Mouse (Mus musculus) embryonic facial prominence, embryonic 11.5 days (tissue): ENCODE results near the gene Erp27. TPM values are rescaled to one million over a fixed set of nuclear protein-coding genes. Genes with fewer than 3 reads are reported as not detected.
A peak's percentile ranks its signal among the peaks of the same experiment; 100 is the strongest.

Experiments
- ATAC-seq: fragments of 200-750 bp; cut with Nextera tagmentation; replicated peaks from 2 replicates; pipeline ENCODE4 v1.8.0; 2017; ENCODE audit warnings: low read depth; ENCODE audit not compliant: insufficient number of reproducible peaks, low FRiP score, low TSS enrichment
- DNase-seq: peaks from one replicate; pipeline ENCODE4 v3.0.0-alpha.2; 2015; ENCODE audit warnings: low spot score
- H3K27ac ChIP-seq: fragments of 300-500 bp; sonication (generic); replicated peaks from 2 replicates; pipeline ENCODE4 v1.5.1; 2014; ENCODE audit warnings: mild to moderate bottlenecking, low read depth, low read length, control low read depth
- H3K27me3 ChIP-seq: fragments of 300-500 bp; sonication (generic); 2 replicates; pipeline ENCODE4 v1.6.1; 2014; ENCODE audit warnings: mild to moderate bottlenecking, low read length, moderate library complexity, mixed read lengths; ENCODE audit not compliant: control insufficient read depth, insufficient read depth
- H3K36me3 ChIP-seq: fragments of 300-500 bp; sonication (generic); replicated peaks from 2 replicates; pipeline ENCODE4 v1.6.1; 2014; ENCODE audit warnings: low read depth, mild to moderate bottlenecking, low read length, moderate library complexity, mixed read lengths; ENCODE audit not compliant: control insufficient read depth, insufficient read depth
- H3K4me1 ChIP-seq: fragments of 300-500 bp; sonication (generic); 2 replicates; pipeline ENCODE4 v1.6.1; 2014; ENCODE audit warnings: low read length, mixed read lengths; ENCODE audit not compliant: control insufficient read depth, insufficient read depth
- H3K4me2 ChIP-seq: fragments of 300-500 bp; sonication (generic); 2 replicates; pipeline ENCODE4 v1.6.1; 2014; ENCODE audit warnings: low read depth, mild to moderate bottlenecking, control low read depth, low read length, moderate library complexity
- H3K4me3 ChIP-seq: fragments of 300-500 bp; sonication (generic); 2 replicates; pipeline ENCODE4 v1.5.1; 2014; ENCODE audit warnings: low read depth, low read length, control low read depth
- H3K9ac ChIP-seq: fragments of 300-500 bp; sonication (generic); replicated peaks from 2 replicates; pipeline ENCODE4 v1.6.1; 2014; ENCODE audit warnings: mild to moderate bottlenecking, control low read depth, low read length
- H3K9me3 ChIP-seq: fragments of 300-500 bp; sonication (generic); replicated peaks from 2 replicates; pipeline ENCODE4 v1.6.1; 2016; ENCODE audit warnings: mild to moderate bottlenecking, low read length, inconsistent platforms, mixed read lengths; ENCODE audit not compliant: control insufficient read depth
- WGBS: fragments of 180-500 bp; shearing (Covaris S2); extraction: QIAGEN DNeasy Blood & Tissue Kit; methylation state at CpG from one replicate; pipeline ENCODE4 v1.1.7; 2014; 5-methylcytosine and 5-hydroxymethylcytosine counted together
- polyA plus RNA-seq: library from polyadenylated mRNA; unstranded; fragments of >200 nt; fragmentation: Nextera tagmentation; extraction: Ambion mirVana; gene quantifications from 2 replicates; pipeline ENCODE4 v1.2.1, GENCODE M21; 2014

Gene Erp27
- polyA plus RNA-seq, 1 experiment from 2014 or later, result not detected

DNA sequence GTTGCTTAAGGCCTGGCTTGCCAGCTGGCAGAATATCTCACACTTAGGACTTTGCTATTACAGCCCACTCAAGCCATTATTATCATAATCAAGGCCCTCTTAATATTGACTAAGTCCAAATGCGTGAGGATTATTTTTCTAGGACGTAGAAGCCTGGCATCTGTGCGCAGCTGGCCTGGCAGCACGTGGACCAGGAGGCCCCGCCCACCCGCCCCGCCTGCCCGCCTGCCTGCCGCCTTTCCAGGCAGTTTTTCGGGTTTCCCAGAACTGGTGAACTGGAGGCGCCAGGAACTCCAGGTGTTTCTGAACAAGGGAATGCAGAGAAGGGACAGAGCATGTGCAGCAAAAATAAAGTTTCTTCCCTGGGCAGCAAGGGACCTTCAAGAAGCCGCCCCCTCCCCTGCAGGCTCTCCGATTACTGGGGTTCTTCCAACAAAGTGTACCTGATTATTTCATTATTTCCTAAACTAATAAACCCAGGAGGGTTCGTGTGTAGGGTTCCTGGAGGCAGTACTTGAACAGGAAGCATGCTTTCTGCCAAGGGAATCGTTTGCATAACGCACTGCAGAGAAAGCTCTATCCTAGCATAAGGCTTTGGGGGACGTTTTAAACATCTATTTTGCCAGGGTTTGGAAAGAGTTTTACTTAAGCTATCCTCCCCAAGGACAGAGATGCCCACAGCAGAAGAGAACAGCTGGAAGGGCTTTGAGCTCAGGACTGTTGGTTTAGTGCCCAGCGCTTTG is 8.4 kb downstream of the Erp27 start:
- Histone ChIP-seq H3K27ac (0 out of 2 replicates have a peak overlapping the region, but pooled peaks have one; percentile 36), H3K4me2 (peak overlapping the region; percentile 32), H3K36me3 (no peaks in the 10 kb centered on the region), H3K4me1 (no peaks in the 10 kb centered on the region), H3K27me3 (no peaks in the 10 kb centered on the region), H3K4me3 (no peak overlapping the region), H3K9ac (0 out of 2 replicates have a peak overlapping the region, but pooled peaks have one; percentile 4), H3K9me3 (no peaks in the 10 kb centered on the region)
- DNase-seq (peak; percentile 61), ATAC-seq (0 out of 2 replicates have a peak, but pooled peaks have one; percentile 27)
- WGBS, result 12% methylated on average over 18 of the region's 18 CpGs

DNA sequence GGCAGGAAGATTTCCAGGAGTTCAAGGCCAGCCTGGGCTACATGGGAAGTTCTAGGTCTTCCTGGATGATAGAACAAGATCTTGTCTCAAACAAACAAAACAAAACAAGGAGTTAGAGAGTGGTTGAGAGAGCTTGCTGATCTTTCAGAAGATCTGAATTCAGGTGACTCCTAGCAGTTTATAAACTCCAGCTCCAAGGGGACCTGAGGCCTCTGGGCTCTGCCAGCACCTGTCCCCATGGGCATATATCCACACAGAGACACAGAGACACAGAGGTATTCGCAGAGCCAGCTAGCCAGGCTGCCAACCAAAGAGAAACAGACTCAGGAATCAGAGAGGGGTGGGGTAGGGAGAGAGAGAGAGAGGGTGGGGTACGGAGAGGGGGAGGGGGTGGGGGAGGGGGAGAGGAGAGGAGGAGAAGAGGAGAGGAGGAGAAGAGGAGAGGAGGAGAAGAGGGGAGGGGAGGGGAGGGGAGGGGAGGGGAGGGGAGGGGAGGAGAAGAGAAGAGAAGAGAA is 9.2 kb downstream of the Erp27 start:
- ATAC-seq, result no peak
- Histone ChIP-seq H3K9me3 (no peaks in the 10 kb centered on the region), H3K4me1 (no peaks in the 10 kb centered on the region), H3K27ac (no peak overlapping the region), H3K27me3 (no peaks in the 10 kb centered on the region), H3K4me2 (no peak overlapping the region), H3K4me3 (no peak overlapping the region), H3K36me3 (no peaks in the 10 kb centered on the region), H3K9ac (no peak overlapping the region)
- WGBS, result no CpG with 5 or more reads among the region's 2 CpGs
- no peak for DNase-seq

GRCm38 (mm10) chr6:136910247-136910890 is 11.6 kb downstream of the Erp27 start:
- Histone ChIP-seq H3K4me1 (no peaks in the 10 kb centered on the region), H3K9ac (no peak overlapping the region), H3K36me3 (no peaks in the 10 kb centered on the region), H3K9me3 (no peaks in the 10 kb centered on the region), H3K27me3 (no peaks in the 10 kb centered on the region), H3K4me2 (no peak overlapping the region), H3K27ac (no peak overlapping the region), H3K4me3 (no peak overlapping the region)
- DNase-seq, result no peak
- WGBS, result 83% methylated on average over 9 of the region's 9 CpGs
- no peak for ATAC-seq

DNA sequence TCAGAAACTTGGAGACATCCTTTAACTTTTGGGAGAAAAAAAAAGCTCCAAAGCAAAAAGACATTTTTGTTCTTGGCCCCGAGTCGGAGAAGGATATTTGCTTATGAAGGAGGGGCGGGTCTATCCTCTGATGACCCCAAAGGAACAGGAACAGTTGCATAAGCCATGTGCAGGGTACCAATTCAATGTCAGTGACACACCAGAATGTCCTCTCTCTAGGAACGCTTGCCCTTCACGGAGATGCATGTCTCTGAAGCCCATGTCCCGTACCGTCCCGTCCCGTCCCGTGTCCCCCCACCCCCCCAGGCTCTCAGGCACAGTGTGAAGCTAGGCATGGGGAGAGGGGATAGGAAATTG is 15.1 kb downstream of the Erp27 start:
- H3K9me3 ChIP-seq, result no peaks in the 10 kb centered on the region
- no peaks in the 10 kb centered on the region for H3K27me3 ChIP-seq
- H3K36me3 ChIP-seq, result no peaks in the 10 kb centered on the region
- DNase-seq (no peak), ATAC-seq (no peak)
- H3K4me1 ChIP-seq, result no peaks in the 10 kb centered on the region
- no peak overlapping the region for H3K4me2 ChIP-seq
- 58% methylated on average over 10 of the region's 10 CpGs for WGBS
- H3K4me3 ChIP-seq, result no peak overlapping the region
- H3K27ac ChIP-seq, result no peak overlapping the region
- H3K9ac ChIP-seq, result no peak overlapping the region

DNA sequence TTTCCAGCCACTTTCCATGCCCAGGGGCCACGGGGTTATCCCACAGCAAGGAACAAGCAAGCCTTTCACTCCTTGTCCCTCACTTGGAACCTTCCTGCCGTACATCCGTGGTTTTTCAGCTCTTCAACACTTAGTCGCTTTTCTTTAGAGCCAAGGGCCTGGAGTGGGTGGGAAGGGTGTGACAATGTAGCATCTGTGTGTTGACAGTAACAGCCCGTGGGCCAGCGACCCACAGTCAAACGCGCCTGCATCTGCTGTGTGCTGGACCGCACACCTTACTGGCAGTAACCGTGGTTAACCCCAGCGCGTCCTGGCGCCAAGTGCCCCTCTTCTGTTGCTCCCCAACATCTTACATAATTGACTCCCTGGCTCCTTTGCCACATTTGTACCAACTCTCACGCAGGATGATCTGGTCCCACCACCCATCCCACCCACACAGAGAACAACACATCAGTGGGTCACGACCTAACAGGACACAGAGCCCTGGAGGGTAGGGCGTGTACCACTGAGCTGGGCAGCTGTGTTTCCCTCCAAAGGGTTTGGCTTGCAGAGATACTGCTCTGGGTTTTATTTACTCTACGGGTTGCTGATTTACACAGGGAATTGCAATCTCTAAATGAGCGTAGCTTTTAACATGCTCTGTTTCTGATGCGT is 15.6 kb downstream of the Erp27 start:
- 59% methylated on average over 19 of the region's 19 CpGs for WGBS
- no peak for ATAC-seq

GRCm38 (mm10) chr6:136903885-136904470 is 18.0 kb downstream of the Erp27 start:
- DNase-seq (no peak), ATAC-seq (no peak)
- H3K27me3 ChIP-seq, result no peaks in the 10 kb centered on the region
- no peaks in the 10 kb centered on the region for H3K36me3 ChIP-seq
- no peak overlapping the region for H3K4me2 ChIP-seq
- no peaks in the 10 kb centered on the region for H3K4me1 ChIP-seq
- WGBS, result 63% methylated on average over 8 of the region's 8 CpGs
- H3K4me3 ChIP-seq, result no peak overlapping the region
- no peak overlapping the region for H3K9ac ChIP-seq
- H3K9me3 ChIP-seq, result no peaks in the 10 kb centered on the region
- no peak overlapping the region for H3K27ac ChIP-seq

More for the DNA sequence above, 15.6 kb downstream of the Erp27 start:
- Histone ChIP-seq H3K36me3 (no peaks in the 10 kb centered on the region), H3K27ac (no peak overlapping the region), H3K9ac (no peak overlapping the region), H3K4me3 (no peak overlapping the region), H3K27me3 (no peaks in the 10 kb centered on the region), H3K4me1 (no peaks in the 10 kb centered on the region), H3K9me3 (no peaks in the 10 kb centered on the region), H3K4me2 (no peak overlapping the region)
- no peak for DNase-seq

GRCm38 (mm10) chr6:136902527-136902926 is 19.5 kb downstream of the Erp27 start:
- no peak overlapping the region for H3K27ac ChIP-seq
- 87% methylated on average over 9 of the region's 9 CpGs for WGBS
- ATAC-seq, result no peak

More at GRCm38 (mm10) chr6:136902527-136902926, 19.5 kb downstream of the Erp27 start:
- no peak for DNase-seq
- Histone ChIP-seq H3K36me3 (no peaks in the 10 kb centered on the region), H3K27me3 (no peaks in the 10 kb centered on the region), H3K4me3 (no peak overlapping the region), H3K9ac (no peak overlapping the region), H3K9me3 (no peaks in the 10 kb centered on the region), H3K4me1 (no peaks in the 10 kb centered on the region), H3K4me2 (no peak overlapping the region)
